Mouse (Mus musculus) retina, postnatal 1 day (tissue): ENCODE results near the gene Chst11.
A peak's percentile ranks its signal among the peaks of the same experiment; 100 is the strongest.
"Not testable (repeated sequence)": the region's sequence is repeated elsewhere in the genome, so short reads cannot be mapped to it uniquely, and the experiment has no call there.

Source experiments
- DNase-seq: peaks from one replicate; pipeline ENCODE4 v3.0.0-alpha.2; 2012

Chst11 gene

DNA sequence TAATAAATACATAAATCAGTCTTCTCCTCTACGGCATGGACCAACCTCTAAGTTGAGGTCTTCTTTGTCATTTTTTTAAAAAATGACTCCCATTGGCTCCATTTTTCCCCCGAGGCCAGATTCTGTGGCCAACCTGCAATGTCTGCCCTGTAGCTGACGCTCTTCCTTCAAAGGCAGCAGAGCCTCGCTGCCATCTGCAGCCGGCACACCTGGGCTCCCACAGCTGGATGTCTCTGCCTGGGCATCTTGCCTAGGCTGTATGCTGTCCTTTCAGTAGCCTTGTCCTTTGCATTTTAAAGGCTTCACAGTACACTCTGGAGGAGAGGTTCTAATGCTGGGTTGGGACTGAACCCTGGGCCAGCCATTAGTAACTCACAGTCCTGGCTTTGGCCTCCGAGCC is 132.6 kb downstream of the Chst11 start:
- no peak for DNase-seq

DNA sequence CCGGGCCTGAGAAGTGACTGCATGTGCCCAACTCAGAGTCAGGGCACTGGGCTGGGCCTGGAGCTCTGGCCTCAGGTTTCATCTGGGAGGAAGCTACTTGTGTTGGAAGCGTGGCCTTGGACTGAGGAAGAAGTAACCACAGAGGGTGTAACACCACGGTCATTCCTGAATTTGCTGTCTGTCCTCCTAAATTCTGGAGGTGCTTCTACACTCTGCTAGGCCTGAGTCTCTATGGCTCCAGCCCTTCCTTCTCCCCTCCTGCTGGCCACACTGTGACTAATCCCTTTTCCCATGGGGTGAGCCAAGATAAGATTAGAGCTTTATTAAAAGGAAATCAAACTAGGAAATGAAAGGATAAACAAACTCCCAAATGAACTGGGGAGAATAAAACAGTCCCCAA is 133.3 kb downstream of the Chst11 start:
- no peak for DNase-seq

DNA sequence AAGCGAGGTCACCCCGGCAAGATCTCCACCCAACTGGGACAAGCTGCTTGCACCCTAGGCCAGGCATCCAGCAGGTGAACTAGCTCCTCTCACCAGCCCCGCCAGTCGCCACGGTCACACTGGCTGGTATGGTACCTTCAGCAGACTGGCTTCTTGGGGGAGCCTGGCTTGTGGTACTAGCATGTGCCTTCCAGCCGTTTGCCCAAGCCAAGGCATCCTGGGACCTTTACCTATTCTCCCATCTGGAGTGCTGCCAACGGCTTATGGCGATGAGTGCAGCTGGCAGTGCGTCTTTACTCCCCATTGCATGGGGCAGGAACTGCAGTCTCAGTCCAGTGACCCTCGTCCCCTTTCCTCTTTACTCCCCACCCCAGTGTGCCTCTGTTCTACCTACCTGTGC is 133.7 kb downstream of the Chst11 start:
- no peak for DNase-seq

DNA sequence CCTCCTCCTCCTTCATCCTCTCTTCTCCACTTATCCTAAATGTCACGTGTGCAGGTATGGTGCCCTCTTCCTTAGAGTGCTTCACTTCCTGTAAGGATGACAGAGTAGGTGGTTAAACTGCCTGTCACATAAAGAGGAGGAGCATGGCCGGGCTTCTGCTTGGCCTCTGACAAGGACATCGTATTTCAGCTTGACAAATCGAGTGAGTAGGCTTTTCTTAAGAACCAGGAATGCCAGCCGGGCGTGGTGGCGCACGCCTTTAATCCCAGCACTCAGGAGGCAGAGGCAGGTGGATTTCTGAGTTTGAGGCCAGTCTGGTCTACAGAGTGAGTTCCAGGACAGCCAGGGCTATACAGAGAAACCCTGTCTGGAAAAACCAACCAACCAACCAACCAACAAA is 134.2 kb downstream of the Chst11 start:
- not testable (repeated sequence) for DNase-seq

DNA sequence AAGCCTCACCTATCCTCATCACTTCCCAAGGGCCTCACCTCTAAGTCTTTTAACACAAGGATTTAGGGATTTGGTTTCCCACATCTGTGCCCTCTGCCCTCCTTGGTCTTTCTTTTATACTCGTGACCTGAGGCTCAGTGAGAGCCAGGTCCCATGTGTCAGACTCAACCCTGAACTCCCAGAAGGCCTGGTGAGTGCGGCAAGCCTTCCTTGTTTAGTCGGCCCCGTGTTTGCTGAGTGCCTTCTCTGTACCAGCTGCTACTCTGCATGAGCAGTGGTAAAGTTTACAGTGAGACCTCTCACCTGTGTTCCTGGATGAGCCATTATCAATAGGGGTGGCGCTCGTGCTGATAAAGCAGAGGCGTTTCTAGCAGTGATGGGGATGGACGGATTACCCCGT is 134.6 kb downstream of the Chst11 start:
- DNase-seq: no peak

DNA sequence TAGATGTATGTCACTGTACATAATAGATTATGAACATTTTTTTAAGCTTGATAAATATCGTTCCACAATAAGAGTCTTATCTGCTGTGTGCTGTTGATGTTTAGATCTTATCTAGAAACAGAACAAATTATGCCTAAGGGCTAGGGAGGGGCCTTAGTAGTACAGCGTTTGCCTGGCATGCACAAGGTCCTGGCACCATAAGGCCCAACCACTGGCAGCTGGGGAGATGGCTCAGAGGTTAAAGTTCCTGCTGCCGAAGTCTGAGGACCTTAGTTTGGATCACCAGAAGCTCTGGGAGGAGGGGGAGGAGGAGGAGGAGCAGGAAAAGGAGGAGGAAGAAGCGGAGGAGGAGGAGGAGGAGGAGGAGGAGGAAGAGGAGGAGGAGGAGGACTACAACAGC is 135.6 kb downstream of the Chst11 start:
- no peak for DNase-seq

DNA sequence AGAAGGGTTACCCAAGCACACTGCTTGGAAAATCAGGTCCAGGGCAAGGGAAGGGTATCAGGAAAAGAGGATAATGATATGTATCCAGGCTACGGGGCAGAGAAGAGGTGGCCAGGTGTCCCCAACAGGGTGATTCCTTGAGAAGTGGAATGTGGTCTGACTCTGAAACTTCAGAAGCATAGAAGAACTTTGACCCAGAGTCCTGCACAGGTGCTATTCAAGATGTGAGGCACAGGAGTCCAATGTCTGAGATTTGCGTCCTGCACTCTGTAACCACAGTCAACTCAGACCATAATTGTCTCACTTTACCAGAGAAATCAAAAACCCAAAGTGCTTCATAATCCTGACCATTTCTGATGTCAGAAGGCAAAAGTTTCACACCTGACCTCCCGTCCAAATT is 139.3 kb downstream of the Chst11 start:
- no peak for DNase-seq

DNA sequence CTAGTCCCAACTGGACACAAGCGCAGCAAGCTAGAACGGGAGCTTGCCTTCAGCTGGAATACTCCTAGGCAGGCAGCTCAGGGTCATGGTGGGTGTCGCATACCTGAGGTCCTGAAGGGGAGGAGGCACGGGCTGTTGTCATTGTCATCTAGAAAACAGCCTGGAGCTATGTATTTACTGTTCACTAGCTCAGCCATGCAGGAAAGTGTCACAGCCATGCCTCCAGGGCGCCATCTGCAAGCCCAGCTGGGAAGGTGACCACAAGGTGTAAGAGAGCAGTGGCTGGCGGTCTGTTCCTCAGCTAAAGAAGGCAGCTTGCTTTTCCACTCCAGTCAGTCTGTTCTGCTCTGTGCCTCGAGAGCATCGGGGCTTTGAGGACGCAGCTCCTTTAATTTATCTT is 141.1 kb downstream of the Chst11 start:
- DNase-seq: no peak

DNA sequence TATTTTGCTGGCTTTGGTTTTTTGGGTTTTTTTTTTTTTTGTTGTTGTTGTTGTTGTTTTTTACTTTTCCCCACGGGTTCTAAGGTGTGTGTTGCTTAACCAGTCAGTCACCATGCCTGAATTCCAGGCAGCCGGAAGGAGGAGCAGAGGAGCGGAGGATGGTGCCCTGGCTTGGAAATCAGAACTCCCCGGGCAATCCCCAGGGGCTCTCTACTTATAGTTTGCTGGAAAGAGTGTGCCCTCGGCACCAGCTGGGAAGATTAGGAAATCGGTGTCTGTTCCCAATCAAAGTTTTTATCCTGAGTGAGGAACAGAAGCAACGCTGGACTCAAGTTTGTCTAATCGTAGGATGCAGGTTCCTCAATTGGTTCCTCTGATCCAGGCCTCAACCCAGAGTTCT is 143.1 kb downstream of the Chst11 start:
- no peak for DNase-seq

DNA sequence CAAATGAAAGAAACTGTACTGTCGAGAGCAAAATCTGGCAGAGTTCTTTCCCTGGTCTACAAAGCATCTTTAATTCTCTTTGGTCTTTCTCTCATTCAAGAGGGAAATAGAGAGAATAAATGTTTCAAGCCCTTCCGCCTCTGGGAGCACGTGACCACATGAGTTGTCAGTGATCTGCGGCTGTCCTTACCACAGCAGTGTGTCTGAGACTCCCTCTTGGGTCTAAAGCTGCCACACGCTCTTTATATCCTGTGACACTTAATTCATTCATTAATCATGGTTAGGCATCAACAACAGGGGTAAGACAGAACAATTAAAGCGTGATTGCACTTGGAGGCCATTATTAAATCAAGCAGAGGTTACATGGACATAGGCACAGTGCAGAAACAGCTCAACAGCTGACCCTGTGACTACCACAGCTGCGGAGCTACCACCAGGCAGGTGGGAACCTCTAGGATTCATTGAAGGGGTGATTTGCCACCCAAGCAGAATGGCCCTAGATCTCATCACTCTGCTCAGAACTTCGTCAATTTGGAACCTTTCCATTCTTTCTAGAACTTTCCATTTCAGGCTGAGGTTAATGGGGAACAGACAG is 144.4 kb downstream of the Chst11 start:
- DNase-seq: peak; percentile 57

DNA sequence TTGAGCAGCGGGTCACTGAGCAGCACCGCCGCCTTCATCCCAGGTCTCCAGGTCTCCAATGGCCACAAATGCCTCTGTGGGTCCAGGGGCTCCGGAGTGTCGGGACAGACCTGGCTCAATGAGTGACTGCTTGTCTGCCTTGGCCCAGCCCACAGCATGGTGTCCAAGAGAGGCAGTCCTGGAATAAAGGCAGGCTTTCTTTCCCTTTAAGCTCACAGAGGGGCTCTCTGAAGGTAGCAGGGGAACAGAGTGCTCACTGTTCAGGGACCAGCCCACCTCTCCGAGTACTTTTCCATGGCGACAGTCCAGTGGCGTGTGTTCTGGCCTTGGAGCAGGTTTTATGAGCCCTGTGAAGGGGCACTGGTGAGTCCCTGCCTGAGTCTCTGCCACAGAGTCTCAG is 145.3 kb downstream of the Chst11 start:
- DNase-seq: no peak

DNA sequence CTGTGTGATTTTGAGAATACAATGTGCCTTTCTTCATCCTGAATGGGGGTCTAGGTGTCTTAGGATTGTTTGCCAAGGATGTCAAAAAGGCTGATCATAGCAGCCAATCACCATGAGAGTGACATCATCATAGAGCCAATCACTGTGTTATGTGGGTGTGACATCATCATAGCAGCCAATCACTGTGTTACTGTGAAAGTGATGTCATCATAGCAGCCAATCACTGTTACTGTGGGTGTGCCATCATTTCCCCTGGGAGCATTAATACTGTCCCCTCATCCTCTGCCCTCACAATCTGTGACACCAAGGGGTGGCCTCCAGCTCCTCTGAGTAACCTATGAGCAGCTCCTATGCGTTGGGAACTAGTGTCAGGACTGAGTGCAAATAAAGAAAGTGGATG is 146.6 kb downstream of the Chst11 start:
- peak; percentile 37 for DNase-seq

DNA sequence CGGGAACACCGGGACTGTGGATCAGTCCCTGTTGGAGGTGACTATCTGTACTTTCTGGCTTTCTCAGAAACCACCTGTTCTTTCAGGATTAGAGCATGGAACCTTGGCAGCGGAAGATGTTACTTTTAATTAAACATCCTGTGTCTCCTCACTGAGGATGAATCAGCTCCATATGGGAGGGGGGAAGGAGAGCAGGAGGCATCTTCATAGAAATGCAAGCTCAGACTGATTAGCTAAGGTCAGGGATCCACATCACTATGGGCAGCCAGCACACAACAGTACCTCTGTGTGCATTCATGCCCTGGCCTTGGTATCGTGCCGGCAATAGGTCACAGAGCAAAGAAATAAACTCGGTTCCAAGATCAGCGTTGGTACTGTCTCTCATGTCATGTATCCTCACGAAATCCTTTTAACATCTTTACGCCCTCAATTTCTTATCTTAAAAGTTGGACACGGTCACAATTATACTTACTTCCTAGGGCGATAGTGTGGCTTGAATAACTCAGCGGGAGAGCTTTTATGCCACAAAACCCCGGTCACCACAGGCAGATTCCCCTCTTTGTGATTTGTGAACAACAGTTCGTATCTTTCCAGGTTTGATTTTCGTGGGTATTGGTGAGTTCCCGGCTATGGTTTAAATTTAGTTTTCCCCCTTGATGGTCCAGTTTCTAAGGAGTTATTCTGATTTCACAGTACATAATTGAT is 148.7 kb downstream of the Chst11 start:
- peak; percentile 57 for DNase-seq

DNA sequence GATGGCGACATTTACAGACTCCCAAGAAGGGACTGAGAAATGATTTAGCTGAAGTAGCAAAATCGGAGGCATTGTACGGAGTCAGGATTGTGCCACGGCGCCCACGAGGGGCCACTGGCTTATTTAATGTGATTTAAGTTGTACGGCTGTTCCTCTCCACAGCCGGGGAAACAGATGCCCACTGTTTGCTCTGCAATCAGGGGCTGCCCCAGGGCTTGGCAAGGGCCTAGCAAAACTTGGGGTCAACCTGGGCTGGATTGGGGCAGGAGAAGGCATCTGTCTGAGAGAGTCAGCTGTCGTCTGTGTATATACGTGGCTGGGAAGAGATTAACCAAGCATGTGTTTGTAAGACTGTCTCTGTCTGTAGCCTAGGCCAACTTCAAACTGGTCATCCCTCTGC is 149.6 kb downstream of the Chst11 start:
- DNase-seq: peak; percentile 57

DNA sequence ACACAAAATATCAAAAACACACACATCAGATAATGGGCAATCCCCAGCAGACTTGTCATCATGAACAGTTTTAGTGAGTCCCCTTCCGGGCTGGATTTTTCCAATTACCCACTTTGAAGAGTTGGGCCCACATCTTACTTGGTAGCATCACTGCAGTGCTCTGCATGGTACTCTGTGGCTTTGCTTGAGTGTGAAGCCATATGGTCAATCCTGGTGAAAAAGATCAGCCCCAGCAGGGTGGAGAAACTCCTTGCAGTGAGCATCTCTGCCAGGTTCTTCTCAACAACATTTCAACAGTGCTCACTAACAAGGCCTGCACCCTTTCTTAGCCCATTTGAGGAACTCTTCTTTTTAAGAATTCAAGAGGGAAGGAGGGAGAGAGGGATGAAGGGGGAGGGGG is 150.7 kb downstream of the Chst11 start:
- DNase-seq: no peak

DNA sequence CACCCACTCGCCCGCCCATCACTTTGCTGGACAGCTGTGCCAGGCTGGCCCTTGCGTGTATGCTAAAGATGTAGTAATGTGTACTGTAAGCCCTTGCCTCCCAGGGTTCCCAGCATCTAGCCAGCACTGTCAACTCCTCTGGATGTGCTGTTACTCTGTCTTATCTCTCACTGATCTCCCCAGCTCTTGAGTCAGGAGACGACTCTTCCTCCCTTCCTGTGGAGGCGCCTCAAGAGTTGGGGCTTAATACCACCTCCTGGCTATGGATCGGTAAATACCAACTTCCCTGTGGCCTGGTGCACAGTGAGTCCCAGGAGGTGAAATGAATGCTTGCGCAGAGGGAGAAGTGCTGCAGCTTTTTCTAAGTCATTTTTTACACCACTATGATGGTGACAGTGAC is 151.8 kb downstream of the Chst11 start:
- no peak for DNase-seq

DNA sequence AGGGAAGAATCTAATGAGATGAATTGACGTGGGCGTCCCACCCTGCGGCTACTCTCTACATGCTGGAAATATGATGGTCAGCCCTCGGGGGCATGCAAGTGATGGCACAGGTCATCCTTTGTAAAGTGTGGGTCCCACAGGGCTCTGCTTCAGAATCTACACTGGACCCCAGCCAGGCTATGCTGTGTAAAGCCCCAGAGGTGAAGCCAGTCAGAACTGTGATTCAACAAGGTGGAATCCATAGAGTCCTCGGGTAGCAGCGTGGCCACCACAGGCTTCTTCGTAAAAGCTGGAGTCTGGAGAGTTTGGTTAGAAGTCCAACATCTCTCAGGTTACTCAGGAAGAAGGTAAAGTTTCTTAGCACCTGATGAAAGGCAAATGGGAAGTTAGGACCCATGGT is 154.0 kb downstream of the Chst11 start:
- DNase-seq: no peak

DNA sequence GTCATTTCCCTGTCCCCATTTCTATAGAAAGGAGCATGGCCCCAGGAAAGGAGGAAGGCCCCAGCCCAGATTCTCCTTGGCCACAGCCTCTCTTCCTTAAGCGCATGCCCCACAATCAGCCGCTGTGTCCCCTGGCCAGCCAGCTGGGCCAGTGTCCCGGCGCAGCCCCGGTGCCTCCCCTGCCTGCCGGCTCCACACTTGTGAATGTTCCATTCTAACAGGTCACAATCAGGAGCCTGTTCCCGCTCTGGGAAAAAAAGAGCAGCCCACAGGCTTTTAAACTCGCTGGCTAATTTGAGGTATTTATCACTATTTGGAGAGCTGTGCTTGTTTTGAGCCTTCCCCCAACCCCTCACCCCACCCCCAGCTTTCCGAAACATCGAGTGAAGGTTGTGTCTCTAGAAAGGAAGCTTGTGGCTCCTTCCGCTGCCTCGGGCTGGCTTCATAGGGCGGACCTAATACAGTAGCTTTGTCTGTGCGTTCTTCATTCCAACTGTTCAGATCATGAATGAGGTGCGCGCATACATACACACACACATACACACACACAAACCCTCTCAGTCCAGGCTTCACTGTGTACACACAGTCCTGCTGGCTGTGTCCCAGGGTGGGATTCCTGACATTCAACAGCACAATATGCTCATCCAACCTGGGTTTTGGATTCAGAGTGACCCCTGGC is 155.1 kb downstream of the Chst11 start:
- no peak for DNase-seq

DNA sequence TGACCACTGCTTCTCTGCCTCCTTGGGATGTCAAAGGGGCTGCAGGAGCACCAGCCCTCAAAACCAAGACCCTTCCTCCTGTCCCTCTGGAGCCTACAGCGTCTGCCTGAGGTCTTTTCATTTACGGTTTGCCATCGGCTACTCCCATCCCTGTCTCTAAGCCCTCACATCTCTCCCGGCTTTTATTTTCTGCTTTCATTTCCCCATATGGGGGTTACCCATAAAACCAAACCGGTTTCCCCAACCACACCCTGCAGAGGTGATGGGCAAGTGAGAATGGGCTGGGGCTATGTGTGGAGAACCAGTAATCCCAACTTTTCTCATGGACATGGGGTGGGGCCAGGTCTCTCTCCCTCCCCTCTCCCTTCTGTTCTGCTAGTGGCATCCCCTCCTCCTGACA is 156.1 kb downstream of the Chst11 start:
- DNase-seq: no peak

DNA sequence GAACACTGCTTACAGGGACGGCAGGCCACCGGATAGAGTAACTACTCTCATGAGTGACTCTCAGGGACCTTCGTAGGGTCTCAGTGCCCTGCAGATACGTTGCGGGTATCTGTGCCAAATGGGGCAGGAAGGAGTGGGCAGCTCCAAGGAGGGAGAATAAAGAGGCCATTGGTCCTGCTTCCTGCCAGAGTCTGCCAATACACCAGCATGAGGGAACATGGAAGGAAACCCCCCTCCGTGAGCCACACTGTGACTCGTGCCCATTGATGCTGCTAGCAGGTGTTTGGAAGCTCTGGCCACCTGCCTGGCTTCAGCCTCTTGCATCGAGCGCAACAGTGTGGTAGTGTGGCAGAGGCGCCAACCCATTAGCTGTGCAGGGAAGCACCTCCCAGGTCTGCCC is 157.8 kb downstream of the Chst11 start:
- DNase-seq: no peak

DNA sequence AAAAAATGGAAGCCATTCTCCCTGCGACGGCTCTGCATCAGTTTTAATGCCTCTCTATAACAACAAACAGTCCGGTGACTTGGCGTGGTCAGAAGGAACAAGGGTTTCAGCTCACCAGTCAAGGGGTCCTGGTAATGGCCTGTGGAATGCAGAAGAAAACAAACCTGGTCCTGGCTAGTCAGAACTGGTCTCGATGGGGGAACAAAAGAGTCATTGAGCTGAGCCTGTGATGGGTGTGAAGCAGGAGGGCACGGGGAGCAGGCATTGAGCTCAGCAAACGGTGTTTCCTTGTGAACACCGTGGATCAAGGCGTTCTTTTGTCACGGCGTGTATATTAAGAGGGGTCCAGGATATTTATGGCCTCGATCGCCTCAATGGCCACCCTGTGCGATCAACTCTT is 160.5 kb downstream of the Chst11 start:
- peak; percentile 58 for DNase-seq

DNA sequence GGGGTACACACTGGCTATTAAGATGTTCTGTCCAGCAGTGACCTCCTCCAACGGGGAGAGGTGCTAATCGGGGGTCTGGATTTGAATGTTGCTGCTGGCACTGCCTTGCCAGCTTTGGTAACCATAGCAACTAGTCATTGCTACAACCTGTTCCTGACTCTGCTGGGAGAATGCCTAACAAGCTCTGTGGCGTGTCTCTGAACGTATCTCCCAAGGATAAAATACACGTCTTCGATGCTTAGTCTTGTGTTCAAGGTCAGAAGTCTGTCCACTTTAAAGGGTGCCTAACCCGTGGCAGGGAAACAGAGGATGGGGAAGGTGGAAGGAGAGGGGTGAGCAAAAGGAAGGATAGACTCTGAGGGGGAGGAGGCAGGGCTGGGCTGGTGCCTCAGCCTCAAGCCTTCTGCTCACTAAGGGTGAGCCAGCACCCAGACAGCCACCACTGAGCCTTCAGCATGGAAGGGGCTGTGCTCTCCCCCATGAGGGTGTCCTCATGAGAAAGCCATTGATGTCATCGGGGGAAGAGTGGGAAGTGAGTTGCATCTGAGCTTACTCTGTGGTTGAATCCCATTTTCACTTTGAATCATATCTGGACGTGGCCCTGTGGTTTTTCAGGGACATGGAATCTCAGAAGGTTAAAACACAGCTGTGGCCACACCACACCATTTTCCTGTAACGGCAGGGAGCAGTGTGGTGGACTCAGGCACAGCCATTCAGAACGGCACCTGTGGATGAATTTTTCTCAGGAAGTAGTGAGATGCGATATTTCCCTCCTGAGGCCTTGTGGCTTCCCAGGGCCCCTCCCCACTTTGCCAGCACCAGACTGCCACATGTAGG is 164.3 kb downstream of the Chst11 start:
- DNase-seq: no peak

DNA sequence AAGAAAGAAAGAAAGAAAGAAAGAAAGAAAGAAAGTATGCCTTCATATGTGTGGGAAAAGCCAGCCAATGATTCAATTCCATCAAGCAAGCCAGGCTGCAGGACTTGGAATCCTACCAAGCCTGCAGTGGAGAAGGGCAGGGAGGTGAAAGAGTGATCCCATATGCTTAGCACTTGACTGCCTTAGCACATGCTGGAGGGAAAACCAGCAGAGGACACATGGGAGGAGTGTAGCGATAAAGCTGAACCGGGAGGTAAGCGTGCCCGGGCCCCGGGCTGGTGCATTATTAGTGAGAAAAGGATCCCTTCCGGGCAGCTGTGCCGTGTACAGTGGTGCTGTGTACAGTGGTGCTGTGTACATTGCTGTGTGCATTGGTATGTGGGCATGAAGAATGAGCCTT is 165.3 kb downstream of the Chst11 start:
- no peak for DNase-seq

DNA sequence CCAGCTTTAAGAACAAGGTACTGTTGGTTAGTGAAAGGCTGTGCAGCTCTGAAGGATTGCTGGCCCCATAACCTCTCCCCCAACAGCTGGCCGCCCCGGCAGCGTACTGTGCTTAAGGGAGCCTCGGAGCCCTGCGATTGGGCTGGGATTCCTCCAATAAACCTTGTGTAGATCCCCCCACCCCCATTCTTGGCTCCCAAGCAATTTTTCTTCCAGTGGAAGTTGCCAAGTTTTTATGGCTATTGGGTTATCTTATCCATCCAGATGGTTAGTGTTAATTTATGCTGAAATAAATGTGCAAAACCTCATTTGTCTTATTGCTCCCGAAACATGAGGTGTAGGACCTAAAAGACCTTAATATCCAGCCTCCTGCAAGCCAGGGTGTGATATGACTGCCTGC is 166.1 kb downstream of the Chst11 start:
- DNase-seq: no peak
